Mouse (Mus musculus) adrenal gland, adult 18-20 months (tissue): ENCODE data around the gene Nme1. TPM values are rescaled to one million over a fixed set of nuclear protein-coding genes. Genes with fewer than 3 reads are reported as not detected.
"Not testable (repeated sequence)": the region's sequence is repeated elsewhere in the genome, so short reads cannot be mapped to it uniquely, and the experiment has no call there.

ENCODE experiments used
- DNase-seq, 2 experiments: peaks; one replicate each; pipeline ENCODE4 v3.0.0; 2021 to 2022; ENCODE audit warnings: low spot score in 2 of 2
- total RNA-seq, 2 experiments: library from RNA; stranded (reverse); gene quantifications; 1 replicate in 1 of 2; 2 replicates in 1 of 2; pipeline ENCODE4 v1.2.3; 2021

Gene Nme1
- total RNA-seq, 2 experiments from 2014 or later = 37.7 to 42.8 TPM

- DNase-seq = no peak
Measured at GRCm38 (mm10) chr11:93968848-93969128, 467 bp upstream of the Nme1 start.

GRCm38 (mm10) chr11:93967381-93967780 is 940 bp downstream of the Nme1 start:
- no peak for DNase-seq

- DNase-seq = no peak
Measured at GRCm38 (mm10) chr11:93965391-93965790, 2.9 kb downstream of the Nme1 start.

GRCm38 (mm10) chr11:93963013-93963412 is 5.3 kb downstream of the Nme1 start:
- DNase-seq = no peak

GRCm38 (mm10) chr11:93961482-93961881 is 6.8 kb downstream of the Nme1 start:
- no peak for DNase-seq

GRCm38 (mm10) chr11:93957746-93958145 is 10.6 kb downstream of the Nme1 start:
- no peak for DNase-seq

GRCm38 (mm10) chr11:93957031-93957555 is 11.2 kb downstream of the Nme1 start:
- DNase-seq = no peak

- no peak for DNase-seq
Measured at GRCm38 (mm10) chr11:93956159-93956558, 12.2 kb downstream of the Nme1 start, which contains the start of gene Nme2. TSS of gene Nme2 (minus strand) at chr11:93956259.

- DNase-seq = peak; percentile 87 to 89
Measured at GRCm38 (mm10) chr11:93955256-93956150, 12.8 kb downstream of the Nme1 start.

- no peak for DNase-seq
Measured at GRCm38 (mm10) chr11:93954738-93955255, 13.5 kb downstream of the Nme1 start.

GRCm38 (mm10) chr11:93952376-93952775 is 15.9 kb downstream of the Nme1 start:
- no peak for DNase-seq

- DNase-seq = no peak
Measured at GRCm38 (mm10) chr11:93950045-93950444, 18.3 kb downstream of the Nme1 start.

GRCm38 (mm10) chr11:93948887-93949567 is 19.3 kb downstream of the Nme1 start:
- DNase-seq = no peak

GRCm38 (mm10) chr11:93944986-93945385 is 23.3 kb downstream of the Nme1 start:
- no peak for DNase-seq

- DNase-seq = no peak
Measured at GRCm38 (mm10) chr11:93940906-93941305, 27.4 kb downstream of the Nme1 start.

- DNase-seq = no peak
Measured at GRCm38 (mm10) chr11:93929106-93929505, 39.2 kb downstream of the Nme1 start.

- DNase-seq = not testable (repeated sequence)
Measured at GRCm38 (mm10) chr11:93915019-93915418, 53.3 kb downstream of the Nme1 start.

- no peak for DNase-seq
Measured at GRCm38 (mm10) chr11:93911603-93912002, 56.7 kb downstream of the Nme1 start.

GRCm38 (mm10) chr11:93908829-93909228 is 59.5 kb downstream of the Nme1 start:
- no peak for DNase-seq

GRCm38 (mm10) chr11:93907839-93908238 is 60.5 kb downstream of the Nme1 start:
- no peak for DNase-seq
